Mouse (Mus musculus): Measurements from ENCODE around the gene Abcb11.
A peak's percentile ranks its signal among the peaks of the same experiment; 100 is the strongest.
"Not testable (repeated sequence)": the region's sequence is repeated elsewhere in the genome, so short reads cannot be mapped to it uniquely, and the experiment has no call there.

The Abcb11 gene

DNA sequence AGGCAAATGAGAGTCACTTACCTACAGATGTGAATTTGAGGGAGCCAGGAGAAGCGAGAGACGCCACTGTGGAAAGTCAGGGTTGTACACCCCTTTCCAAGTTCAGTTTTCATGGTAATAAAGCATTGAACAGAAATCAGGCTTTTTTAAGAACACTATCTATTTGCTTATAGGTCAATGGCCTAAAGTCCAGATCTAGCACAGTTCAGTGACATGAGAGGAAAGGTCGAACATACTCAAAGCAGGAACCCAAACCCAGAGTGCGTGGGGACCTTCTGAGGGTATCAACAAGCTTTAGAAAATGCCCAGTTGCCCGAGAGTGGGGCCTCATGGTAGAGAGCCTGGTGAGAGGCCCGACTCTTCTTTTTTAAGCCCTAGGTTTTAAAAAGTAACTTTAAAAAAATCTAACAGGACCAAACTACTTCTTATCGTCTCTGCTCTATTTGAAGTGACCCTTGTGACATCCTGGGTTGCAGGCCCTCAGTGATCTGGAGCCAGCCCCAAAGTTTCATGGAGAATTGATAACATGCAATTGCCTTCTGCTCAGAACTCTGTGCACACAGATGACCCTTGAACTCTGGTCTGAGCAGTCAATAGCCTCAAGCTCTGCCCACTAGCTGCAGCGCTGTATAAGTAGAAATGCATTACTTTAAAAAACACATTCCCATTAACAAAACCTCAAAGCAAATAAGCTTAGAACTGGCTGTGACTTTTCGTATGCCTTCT is at the start of gene Abcb11:
Gene Abcb11 (minus strand): TSS at position 121 of the 726 bp plus-strand sequence.
- no peak for DNase-seq

DNA sequence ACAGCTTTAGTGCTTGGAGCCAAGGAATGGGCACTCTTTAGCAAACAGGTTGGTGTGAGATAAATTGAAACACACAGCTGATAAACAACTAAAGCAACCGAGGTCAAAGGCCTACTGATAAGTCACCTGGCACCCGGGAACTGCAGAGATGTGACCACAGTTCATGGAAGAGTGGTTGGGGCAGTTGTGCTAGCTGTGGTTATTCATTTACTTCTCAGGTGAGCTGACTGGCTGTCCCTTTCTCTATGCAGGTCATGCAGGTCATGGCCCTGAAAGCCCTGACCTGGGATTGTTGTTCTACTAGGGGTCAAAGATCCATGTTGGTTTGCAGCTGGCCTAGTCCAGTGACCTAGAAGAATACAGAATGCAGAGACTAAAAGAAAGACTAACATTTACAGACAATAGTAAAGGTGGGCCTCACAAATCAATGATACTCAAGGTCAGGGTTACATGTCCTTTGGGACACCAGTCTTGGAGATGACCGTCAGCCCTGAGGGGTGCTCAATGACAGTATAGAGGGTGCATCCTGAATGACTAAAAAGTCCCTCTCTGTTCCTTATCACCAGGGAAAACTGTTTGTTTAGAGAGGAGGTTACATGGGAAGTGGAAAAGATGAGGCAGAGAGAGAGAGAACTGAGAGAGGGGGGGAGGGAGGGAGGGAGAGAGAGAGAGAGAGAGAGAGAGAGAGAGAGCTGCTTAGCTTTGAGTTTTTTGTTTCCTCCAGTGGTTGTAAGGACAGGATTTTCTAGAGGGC is 43.9 kb upstream of the Abcb11 start:
- DNase-seq = peak in 1 of 2 experiments; percentile 5

DNA sequence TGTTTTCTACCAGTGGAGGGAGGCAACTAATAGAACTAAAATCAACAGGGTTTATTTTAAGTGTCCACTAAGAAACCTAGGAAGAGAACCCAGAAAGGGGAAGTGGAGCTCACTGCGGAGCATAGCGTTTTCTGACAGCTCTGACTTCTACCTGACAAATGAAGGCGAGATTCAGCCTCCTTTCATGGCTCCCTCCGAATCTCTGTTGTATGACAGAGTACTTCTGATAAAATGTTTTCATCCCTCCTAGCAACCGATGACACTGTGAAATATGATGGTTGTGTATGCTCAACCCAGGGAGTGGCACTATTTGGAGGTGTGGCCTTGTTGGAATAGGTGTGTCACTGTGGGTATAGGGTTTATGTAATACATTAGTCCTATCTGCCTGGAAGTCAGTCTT is 40.4 kb upstream of the Abcb11 start:
- no peak for DNase-seq

DNA sequence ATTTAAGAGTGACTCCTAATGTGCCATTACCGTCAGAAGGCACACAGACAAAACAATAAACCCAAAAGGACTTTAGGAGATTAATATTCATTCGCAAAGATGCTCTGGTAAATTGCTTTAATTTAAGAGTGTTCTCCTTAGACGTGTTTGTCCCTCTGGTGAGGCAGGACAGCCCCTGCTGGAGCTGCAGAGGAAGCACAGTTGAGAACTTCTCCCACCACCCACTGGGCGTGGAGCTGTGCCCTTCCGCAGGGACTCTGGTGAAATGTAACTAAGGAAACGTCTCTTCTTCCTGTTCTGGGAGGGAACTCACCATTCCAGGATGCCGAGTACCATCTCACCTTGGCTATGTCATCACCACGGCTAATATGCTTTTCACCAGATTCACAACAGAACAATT is 39.3 kb upstream of the Abcb11 start:
- DNase-seq = peak; percentile 26 to 35

DNA sequence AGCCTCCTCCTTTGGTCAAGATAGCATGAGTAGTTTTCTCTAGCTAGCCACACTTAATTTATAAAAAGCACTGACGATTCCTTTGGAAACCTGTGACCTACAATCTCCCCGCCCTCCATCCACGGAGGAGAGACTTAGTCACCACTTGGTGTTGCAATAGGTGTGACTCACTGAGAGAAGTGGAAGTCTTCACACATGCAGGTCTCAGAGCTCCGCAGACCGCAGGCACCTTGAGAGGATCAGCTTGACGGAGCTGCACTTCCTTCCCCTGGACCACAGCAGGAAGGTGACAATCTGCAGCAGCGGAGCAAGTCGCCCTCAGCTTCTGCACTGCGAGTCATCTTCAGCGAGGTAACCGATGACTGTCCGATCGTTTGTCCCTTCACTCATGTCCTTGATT is 37.9 kb upstream of the Abcb11 start, which contains the start of gene Dhrs9:
Gene Dhrs9 (plus strand): TSS at position 165 of the 400 bp plus-strand sequence.
- no peak for DNase-seq

DNA sequence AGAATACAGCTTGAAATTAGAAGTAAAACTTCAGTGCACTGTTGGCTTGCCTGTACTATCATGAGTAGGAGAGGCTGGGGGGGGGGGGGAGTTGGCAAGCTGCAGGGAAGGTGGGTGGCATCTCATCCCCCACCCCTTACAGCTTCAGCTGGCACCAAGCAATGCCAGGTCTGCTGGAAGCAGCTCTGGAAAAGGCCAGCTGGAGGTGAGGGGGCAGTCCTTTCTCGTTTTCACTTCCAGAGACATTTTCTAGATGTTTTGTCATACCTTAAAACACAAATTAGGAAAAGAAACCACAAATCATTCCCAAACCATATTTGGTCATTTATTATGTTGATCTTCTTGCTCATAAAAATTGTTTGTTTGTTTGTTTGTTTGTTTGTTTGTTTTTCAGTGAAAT is 37.4 kb upstream of the Abcb11 start:
- DNase-seq = no peak

DNA sequence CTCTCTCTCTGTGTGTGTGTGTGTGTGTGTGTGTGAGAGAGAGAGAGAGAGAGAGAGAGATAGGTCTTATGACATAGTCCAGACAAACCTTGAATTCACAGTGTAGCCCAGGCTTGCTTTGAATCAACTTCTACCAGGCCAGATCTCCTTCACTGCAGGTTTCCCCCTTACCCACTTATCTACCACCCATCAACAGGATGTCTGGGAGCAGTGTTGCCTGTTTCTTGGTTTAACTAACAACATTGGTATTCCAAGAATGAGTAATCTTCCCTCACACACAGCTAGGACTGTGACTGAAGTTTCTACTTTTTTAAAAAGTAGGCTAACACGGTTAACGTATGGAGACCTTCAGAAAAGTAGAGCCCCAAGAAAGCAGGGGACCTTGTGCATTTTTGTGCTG is 34.4 kb upstream of the Abcb11 start:
- DNase-seq = no peak

DNA sequence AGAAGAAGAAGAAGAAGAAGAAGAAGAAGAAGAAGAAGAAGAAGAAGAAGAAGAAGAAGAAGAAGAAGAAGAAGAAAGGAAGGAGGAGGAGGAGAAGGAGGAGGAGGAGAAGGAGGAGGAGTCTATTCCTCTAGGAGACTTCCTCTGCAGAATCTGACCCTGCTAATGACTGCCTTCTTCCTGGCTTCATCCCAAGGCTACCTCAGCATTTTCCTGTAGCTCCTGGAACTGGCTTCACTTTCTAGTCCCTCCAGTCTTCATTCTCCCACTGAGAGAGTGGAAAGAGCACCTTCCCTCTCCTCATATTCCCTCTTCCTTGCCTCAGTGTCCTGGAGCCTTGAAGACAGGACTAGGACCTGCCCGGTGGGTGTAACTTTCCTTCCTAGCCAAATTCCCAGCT is 22.9 kb upstream of the Abcb11 start:
- DNase-seq = no peak

DNA sequence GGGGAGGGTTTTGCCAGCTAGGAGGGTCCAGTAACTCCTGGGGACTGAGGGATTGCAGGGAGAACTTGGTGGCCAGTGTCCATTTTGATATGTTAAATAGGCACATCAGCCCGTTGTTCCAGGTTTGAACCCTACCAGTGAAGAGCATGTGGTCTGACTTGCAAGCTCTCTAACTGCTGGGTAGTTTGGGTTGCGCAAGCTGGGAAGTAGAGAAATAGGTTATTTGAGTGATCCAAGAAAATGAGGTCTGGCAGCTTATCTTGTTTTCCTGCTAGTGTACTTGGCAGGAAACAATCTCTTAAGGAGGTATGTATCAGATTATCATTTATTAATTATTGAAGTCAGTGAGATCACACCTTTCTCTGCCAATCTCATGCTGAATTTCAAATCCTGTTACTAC is 22.4 kb upstream of the Abcb11 start:
- no peak for DNase-seq

DNA sequence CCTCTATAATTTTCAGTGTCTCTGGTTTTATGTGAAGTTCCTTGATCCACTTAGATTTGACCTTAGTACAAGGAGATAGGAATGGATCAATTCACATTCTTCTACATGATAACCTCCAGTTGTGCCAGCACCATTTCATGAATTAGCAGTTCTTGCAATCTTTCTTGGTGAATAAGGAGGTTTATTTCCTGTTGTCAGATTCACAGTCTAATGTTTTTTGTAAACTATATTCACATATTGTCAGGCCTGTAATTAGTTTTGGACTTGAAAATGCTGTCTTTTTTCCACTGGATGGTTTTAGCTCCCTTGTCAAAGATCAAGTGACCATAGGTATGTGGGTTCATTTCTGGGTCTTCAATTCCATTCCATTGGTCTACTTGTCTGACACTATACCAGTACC is 13.0 kb upstream of the Abcb11 start:
- DNase-seq = not testable (repeated sequence)

DNA sequence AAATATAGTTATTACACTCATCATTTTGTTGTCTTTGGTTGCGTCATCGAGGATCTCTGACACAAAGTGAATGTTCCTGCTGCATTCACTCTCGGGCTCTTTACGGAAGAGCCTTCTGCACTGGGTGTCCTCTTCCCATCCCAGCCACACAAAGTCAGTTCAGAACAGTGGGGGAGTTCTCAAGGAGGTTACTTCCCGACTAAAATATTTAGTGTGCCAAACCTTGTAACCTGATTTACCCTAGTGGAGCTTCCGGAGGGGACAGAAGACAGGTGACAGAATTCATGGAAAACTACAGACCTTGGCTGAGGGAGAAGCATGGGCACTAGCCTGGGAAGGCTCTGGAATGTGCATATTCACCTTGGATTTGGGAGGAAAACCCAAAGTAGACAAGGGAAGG is 910 bp downstream of the Abcb11 start:
- no peak for DNase-seq

DNA sequence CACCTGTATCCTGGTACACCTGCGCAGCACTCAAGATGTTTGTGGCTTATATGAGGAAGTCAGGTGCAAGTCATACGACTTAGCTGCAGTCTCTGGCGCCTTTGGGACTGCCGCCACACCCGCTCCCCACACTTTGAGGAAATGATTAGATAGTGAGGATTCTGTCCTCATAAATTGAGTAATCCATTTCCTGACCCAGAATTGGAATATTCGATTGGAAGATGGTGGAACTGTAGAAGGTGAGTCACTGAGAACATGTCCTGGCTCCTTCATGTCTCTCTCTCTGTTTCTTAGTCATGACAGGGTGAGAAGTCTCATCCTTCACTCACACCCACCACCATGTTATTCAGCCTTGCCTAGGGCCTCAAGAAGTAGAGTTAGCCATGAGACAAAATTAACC is 10.9 kb downstream of the Abcb11 start:
- not testable (repeated sequence) for DNase-seq

DNA sequence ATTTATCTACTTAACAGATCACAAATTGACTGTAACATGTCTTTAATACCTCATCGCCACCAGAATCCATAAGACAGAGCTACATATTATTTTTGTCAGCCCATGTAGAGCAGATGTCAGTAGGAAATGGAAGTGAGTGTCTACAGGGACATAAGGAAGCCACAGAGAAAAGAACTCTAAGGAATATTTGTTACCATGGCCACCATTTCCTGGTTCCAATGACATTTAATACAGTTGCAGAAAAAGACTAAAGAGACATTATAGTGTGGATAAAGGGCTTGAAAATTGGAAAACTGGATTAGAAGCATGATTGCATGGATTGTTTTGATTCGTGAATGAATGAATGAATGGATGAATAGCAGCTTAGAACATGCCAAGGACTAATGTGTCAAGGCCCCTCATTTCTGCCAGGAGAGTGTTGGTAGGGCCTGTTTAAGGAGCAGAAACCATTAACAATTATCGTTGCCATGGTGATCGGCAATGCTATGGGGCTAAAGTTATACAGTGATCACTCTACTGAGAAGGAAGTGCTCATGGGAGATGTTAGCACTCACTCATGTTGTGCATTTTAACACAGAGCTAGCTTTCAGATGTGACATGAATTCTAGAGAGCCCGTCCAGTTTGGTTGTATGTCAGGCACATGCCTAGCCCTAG is 13.8 kb downstream of the Abcb11 start:
- DNase-seq = no peak

DNA sequence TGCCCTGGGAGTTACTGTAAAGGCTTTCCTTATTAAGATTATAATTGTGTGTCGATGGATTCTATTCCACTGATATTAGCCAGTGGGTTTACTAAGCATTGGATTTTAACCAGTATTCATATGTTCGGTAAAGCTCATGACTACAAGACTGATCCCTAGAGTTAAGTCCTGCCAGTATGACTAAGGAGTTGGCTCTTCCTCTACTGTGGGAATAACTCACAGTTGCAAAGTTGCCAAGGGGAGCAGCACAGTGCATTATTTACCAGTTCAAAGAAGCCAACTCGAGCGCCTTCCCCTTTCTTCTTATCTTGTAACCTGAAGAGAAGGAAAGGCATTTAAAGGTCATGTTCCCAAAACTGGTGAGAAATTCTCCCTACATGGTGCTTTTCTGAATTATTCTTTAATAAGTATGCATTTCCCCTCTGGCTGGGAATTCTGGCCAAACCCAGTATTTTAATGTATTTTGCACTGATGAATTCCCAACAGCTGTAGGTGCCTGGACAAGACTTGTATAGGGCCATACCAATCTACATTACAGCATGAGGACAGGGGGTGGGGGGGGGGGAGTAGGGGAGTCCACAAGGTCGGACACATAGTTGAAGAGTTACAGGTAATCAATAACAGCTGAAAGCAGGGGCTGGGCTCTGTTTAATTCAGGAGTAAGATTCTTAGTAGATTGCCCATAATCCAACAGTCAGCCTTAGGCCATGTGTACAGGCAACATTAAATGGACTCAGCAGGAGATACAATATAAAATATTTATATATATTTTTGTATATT is 17.3 kb downstream of the Abcb11 start:
- DNase-seq = no peak

DNA sequence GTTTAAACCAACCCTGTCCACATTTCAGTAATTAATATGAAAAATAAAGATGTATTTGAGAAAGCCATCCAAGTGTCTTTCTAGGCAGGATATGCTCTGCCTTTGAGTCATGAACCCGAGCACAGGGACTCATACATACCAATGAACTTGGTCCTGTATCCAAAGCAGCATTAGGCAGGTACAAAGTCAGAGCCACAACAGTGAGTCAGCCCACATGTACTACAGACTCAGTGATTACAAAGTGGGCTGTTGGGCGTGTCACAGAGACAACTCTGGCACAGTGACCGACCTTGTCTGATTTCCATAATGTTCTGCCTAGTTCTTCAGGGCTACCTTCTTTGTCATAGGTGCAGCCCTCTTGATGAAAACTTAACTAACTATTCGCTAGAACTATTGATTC is 19.4 kb downstream of the Abcb11 start:
- DNase-seq = no peak

DNA sequence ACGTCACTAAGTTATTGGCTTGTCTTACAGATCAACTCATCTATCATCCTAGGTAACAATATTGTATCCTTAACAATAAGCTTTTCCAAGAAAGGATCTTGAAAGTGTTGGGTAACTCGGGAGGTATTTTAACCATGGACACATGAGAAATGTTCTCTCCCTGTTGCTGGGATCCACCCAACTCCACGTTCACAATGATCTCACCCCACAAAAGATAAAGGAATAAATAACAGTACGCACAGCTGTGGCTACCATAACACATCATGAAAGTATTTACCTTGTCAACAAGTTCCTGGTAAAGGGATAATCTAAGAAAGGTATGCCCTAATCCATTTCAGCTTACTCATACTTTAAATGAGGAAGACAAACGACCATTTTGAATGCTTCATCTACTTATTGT is 21.0 kb downstream of the Abcb11 start:
- no peak for DNase-seq

DNA sequence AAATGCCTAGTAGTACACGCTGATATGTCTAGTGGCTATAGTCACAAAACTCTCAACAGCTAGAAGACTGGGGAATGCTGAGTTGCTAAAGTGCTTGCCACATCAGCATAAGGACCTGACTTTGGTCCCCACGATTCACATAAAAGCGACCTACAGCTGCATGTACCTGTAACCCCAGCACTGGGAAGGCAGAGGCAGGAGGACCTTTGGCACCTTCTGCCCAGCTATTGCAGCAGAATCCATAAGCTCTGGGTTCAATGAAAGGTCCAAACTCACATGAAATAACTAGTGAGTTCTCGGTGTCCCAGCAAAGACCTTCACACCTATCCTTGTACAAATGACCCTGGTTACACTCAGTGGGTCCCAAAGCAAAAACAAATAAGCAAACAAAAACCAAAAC is 31.1 kb downstream of the Abcb11 start:
- DNase-seq = no peak

DNA sequence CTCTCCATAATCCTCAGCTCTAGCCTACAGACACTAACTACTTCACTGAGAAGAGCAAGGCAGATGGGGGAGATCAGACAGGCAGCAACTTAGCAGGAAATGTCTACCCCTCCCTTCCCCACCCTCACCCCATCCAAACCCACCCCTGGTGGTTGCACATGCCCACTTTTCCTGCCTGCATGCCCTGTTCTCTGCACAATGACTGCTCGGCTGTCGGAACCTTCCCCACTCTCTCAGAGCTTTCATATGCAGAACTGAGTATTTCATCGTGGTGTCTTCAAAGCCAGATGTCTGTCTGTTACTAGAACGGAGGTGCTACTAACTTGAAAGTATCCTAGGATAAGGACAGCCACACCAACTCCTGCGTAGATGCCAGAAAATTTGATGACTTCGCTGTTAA is 34.3 kb downstream of the Abcb11 start:
- no peak for DNase-seq

DNA sequence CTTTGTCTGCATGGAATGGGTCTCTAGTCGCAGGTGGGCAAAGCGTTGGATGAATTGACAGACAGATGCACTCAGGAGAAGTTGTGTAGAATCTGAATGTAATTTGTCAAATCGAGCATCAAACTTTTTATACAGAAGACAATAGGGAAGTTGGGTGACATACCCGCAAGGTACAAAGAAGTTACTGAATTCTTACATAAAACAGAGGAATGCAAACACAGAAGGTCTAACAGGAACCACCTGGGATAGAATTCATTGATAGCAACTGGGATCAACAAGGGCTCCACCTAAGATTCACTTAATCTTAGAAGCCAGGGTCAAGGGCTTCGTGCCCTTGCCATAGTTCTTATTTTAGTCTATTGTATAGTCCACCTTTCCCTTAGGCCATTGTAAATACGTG is 41.8 kb downstream of the Abcb11 start:
- DNase-seq = not testable (repeated sequence)

DNA sequence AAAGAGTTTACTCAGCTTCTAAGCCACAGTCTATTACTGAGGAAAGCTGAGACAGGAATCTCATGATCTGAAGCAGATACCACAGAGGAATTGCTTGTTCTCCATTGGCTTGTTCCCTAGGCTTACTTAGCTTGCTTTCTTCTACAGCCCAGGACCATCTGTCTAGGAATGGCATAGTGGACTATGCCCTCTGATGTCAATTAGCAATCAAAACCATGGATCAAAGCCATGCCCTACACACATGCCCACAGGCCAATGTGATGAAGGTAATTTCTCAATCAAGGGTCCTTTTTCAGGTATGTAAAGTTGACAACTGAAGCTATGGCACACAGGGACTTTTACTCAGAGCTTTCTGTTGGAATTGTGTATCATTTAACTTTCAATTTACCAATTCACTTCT is 47.9 kb downstream of the Abcb11 start:
- DNase-seq = no peak

DNA sequence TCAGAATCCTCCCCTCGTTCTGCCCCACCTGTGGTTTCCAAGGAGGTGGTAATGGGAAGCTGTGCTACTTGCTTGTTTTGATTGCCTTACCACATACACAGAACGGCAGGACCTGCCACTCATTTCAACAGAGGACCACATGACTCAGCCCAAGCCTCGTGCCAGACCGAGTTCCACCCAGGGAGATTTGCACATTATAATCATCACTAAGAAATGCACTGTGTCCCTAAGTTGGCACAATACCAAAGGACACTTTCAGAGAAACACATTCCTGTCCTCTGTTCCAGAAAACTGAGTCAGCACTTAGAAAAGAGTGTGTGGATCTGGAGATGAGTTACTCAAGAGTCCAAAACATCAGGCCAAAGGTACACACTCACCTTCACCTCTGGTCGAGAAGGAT is 53.4 kb downstream of the Abcb11 start:
- DNase-seq = no peak

DNA sequence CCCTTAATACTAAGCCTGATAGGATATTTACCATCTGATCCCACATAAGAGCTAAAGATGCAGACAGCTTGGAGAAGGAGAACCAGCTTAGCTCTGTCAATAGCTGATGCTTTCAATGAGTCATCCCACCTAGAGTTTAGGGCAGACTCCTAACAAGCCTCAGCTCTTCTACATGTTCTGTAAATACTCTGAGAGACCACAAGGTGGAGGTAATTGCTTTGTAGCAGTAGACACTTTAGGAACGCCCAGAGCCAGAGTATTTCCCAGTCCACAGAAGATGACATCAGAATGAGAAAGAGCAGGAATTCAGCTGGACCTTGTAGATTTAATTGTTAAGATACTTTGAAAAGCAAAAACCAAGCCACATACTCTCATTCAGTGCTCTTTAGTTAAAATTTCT is 66.5 kb downstream of the Abcb11 start:
- DNase-seq = peak in 1 of 2 experiments; percentile 4

DNA sequence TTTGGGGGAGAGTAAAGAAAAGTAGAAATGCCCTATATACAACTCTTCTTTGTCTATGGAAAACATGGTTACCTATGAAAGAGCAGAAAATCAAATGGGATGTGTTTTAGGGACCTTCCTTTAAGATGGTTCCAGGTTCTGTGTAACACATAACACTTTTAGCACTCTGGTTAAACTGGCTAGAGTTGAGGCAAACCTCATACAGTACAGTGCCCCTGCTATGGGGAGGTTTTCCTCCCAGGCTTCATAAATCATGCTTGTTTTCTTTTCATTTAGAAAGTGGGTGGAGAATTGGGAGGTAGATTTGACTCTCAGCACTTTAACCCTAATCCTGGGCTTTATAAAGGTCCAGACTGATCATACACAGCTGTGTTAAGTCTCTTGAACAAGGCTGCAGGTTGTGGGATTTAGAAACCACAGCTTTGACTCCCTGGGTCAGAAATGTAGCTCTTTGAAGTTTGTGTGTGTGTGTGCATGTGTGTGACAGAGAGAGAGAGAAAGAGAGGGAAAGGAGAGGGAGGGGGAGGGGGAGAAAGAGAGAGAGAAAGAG is 78.3 kb downstream of the Abcb11 start:
- no peak for DNase-seq

All from kidney, postnatal 4 days (tissue).